Mouse (Mus musculus) kidney, adult 18-20 months (tissue): ENCODE results near the gene Mea1.

Experiments
- DNase-seq: peaks from one replicate; pipeline ENCODE4 v3.0.0; 2021

The Mea1 gene

GRCm38 (mm10) chr17:46678416-46678815 is at the start of gene Mea1:
Gene Mea1 (plus strand): TSS chr17:46678793.
- peak; percentile 30 for DNase-seq

GRCm38 (mm10) chr17:46629685-46630441 is 48.7 kb upstream of the Mea1 start:
- DNase-seq: peak; percentile 38

- DNase-seq: peak; percentile 69
Observed at GRCm38 (mm10) chr17:46636831-46637523, 41.6 kb upstream of the Mea1 start.

GRCm38 (mm10) chr17:46639929-46640328 is 38.7 kb upstream of the Mea1 start:
- no peak for DNase-seq

GRCm38 (mm10) chr17:46642060-46642459 is 36.5 kb upstream of the Mea1 start:
- DNase-seq: no peak

GRCm38 (mm10) chr17:46644152-46644805 is 34.3 kb upstream of the Mea1 start:
- DNase-seq: peak; percentile 5

GRCm38 (mm10) chr17:46644916-46645475 is 33.6 kb upstream of the Mea1 start:
- peak; percentile 87 for DNase-seq

GRCm38 (mm10) chr17:46645561-46646321 is 32.9 kb upstream of the Mea1 start, which contains the start of the genes Klc4 and Mrpl2:
Gene Klc4 (minus strand): TSS chr17:46646022.
Gene Mrpl2 (plus strand): TSS chr17:46646229.
- DNase-seq: peak; percentile 100

GRCm38 (mm10) chr17:46646322-46646662 is 32.3 kb upstream of the Mea1 start:
- no peak for DNase-seq

GRCm38 (mm10) chr17:46647279-46647678 is 31.3 kb upstream of the Mea1 start:
- no peak for DNase-seq

GRCm38 (mm10) chr17:46648436-46648835 is 30.2 kb upstream of the Mea1 start:
- no peak for DNase-seq

GRCm38 (mm10) chr17:46649811-46650210 is 28.8 kb upstream of the Mea1 start:
- no peak for DNase-seq

- DNase-seq: peak; percentile 89
Observed at GRCm38 (mm10) chr17:46650232-46651031, 28.2 kb upstream of the Mea1 start, which contains the start of gene Cul7. Gene Cul7 (plus strand): TSS chr17:46650337.

GRCm38 (mm10) chr17:46651292-46651691 is 27.3 kb upstream of the Mea1 start:
- DNase-seq: no peak

GRCm38 (mm10) chr17:46651755-46652547 is 26.6 kb upstream of the Mea1 start:
- no peak for DNase-seq

GRCm38 (mm10) chr17:46656054-46656453 is 22.5 kb upstream of the Mea1 start:
- no peak for DNase-seq

- no peak for DNase-seq
Observed at GRCm38 (mm10) chr17:46661351-46661750, 17.2 kb upstream of the Mea1 start.

- DNase-seq: no peak
Observed at GRCm38 (mm10) chr17:46661981-46662380, 16.6 kb upstream of the Mea1 start.

GRCm38 (mm10) chr17:46662730-46663129 is 15.9 kb upstream of the Mea1 start:
- peak; percentile 21 for DNase-seq

GRCm38 (mm10) chr17:46667712-46668111 is 10.9 kb upstream of the Mea1 start:
- DNase-seq: no peak

- DNase-seq: no peak
Observed at GRCm38 (mm10) chr17:46669911-46670310, 8.7 kb upstream of the Mea1 start.
